Mouse (Mus musculus) macrophage (primary cell): Measurements from ENCODE around the gene Gm17660. TPM values are rescaled to one million over a fixed set of nuclear protein-coding genes. Genes with fewer than 3 reads are reported as not detected.

Source experiments
- H3K27ac ChIP-seq: fragments of 350-480 bp; formaldehyde crosslinking; 2 replicates; pipeline ENCODE4 v1.9.0; 2021
- H3K36me3 ChIP-seq: fragments of 350-480 bp; formaldehyde crosslinking; 2 replicates; pipeline ENCODE4 v1.9.0; 2021; ENCODE audit errors: inconsistent target
- H3K4me3 ChIP-seq: fragments of 350-480 bp; formaldehyde crosslinking; 2 replicates; pipeline ENCODE4 v1.9.0; 2021; ENCODE audit errors: inconsistent target
- H3K79me2 ChIP-seq: fragments of 350-480 bp; formaldehyde crosslinking; 2 replicates; pipeline ENCODE4 v1.9.0; 2021; ENCODE audit errors: inconsistent target
- WGBS: methylation state at CpG from one replicate; pipeline ENCODE4 v1.1.7; 2026; ENCODE audit warnings: inconsistent platforms; ENCODE audit not compliant: missing documents; 5-methylcytosine and 5-hydroxymethylcytosine counted together
- polyA plus RNA-seq: library from polyadenylated mRNA; stranded (reverse); fragments of 250-400 nt; gene quantifications from 3 replicates; pipeline ENCODE4 v1.2.4, GENCODE M21; 2018; ENCODE audit warnings: inconsistent platforms

Gene Gm17660
- polyA plus RNA-seq, 1 experiment from 2014 or later, result not detected

DNA sequence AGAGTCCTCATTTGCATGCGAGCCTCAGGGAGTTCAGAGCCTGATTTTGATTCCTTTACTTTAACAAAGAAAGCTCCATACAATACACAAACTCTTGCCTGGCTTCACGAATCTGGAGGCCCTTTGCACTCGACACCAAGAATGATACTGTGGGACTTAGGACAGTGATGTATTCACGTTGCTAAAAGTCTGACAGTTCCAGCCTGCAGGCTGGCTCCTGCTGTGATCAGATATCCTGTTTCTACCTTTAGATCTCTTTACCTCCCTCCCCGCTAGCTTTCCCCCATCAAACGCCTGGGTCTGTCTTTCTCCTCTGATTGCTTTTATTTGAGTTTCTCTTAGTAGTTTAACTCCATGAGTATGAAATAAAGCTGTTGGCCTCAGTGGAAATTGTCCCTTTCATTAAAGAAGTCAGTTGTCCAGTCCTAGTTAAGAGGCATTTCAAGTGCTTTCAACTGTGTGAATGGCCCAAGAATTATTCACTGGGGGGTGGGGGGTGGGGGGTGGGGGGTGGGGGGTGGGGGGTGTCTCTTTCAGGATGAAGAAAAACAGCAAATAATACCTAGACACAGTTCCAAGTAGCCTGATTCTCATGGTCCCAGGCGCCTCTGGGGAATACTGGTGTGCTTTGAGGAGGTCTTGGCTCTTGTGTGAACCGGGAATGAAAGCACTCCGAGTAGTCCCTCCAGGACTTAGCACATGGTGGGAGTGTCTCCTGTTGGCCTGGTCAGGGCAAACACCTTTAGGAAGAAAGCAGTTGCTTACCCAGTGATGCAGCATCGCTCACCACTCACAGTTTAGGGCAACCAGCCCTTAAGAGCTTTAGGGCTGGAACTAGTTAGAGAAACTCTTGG lies 24.5 kb upstream of the Gm17660 start:
- no peak overlapping the region for H3K27ac ChIP-seq
- no peaks in the 10 kb centered on the region for H3K79me2 ChIP-seq
- WGBS, result 75% methylated on average over 10 of the region's 10 CpGs
- H3K4me3 ChIP-seq, result no peak overlapping the region
- no peaks in the 10 kb centered on the region for H3K36me3 ChIP-seq

DNA sequence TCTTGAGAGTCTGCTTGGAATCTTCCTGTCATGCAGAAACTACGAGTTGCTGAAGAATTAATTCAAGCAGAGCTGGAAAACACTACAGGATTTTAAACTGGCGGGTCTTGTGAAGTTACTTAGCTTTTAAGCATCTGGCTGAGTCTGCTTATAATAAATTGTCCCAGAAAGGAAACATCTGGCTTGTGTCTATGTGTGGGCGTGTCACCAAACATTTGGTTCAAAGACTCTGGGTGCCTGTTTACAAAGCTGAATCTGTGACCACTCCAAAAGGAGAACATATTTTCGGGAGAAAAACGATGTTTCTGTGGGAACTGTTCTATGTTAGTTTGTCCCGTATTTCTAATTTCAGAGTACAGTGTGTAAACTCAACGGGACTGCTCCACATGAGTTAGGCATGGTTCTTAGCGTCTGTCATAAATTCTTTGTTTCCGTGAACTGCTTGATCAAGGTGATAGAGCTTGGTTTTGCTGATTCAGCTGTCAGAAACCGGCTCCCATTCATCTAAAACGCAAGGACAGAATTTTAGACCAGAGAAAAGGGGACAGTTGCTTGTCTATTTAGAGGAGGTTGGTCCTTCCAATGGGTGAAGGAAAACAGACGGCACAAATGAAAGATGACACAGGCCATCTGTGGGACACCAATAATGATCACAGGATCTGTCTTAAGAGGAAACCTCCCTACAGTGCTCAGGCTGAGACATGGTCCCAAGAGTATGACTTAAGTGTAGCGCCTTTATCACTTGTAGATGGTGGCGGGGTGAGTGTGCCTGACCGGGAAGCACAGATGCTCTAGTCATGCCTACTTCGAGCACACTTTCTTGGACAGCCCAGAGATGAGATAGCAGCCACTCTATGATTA lies 18.9 kb upstream of the Gm17660 start:
- Histone ChIP-seq H3K4me3 (no peak overlapping the region), H3K79me2 (no peaks in the 10 kb centered on the region), H3K36me3 (no peaks in the 10 kb centered on the region), H3K27ac (no peak overlapping the region)
- 38% methylated on average over 16 of the region's 16 CpGs for WGBS

DNA sequence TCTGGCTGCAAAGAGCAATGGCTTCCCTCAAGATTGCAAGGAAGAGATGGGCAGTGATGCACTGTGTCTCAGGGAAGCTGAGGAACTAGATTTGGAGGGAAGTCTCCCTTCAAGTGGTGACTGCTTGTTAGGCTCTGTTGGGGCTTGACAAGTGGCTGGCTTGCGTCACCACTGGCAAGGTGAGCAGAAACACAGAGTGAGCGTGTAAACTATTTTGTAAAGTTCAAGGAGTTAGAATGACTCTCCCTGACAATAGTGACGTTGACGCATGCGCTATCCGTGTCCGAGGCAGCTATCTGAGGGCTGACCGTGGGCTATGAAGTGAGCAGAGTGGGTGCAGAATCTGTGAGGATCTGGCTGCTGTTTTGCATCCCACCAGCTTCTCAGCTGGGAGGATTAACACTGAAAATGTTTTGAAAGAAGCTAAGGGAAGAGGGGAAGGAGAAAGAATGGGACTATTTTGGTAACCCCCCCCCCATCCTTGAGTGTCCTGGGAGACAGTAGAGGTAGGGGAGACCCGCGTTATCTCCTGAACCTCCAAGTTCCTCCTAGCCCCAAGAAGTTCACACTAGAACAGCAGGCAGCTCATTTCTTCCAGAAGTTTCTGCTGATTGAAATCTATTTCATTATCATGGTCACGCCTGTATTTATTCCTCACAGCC lies 18.1 kb upstream of the Gm17660 start:
- Histone ChIP-seq H3K79me2 (no peaks in the 10 kb centered on the region), H3K4me3 (no peak overlapping the region), H3K36me3 (no peaks in the 10 kb centered on the region), H3K27ac (no peak overlapping the region)
- 72% methylated on average over 11 of the region's 11 CpGs for WGBS

DNA sequence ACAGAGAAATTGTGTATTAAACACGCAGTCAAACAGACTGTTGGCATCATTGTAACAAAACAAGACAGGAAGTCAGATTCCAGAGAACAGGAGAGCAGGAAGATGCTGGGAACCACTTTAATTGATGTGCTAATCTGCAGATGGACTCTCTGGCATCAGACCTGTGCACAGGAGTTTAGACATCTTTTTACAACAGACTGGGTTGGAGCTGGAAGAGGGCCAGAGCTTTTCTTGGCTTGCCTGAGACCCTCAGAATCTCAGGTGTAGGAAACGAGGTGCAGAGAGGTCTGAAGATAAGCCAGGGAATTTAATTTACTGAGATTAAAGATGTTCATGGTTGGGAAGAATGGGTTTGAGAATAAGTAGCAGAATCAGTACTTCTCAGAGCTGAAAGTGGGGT lies 12.3 kb upstream of the Gm17660 start:
- WGBS, result 78% methylated on average over 2 of the region's 2 CpGs
- Histone ChIP-seq H3K36me3 (no peaks in the 10 kb centered on the region), H3K79me2 (no peaks in the 10 kb centered on the region), H3K4me3 (no peak overlapping the region), H3K27ac (no peak overlapping the region)

DNA sequence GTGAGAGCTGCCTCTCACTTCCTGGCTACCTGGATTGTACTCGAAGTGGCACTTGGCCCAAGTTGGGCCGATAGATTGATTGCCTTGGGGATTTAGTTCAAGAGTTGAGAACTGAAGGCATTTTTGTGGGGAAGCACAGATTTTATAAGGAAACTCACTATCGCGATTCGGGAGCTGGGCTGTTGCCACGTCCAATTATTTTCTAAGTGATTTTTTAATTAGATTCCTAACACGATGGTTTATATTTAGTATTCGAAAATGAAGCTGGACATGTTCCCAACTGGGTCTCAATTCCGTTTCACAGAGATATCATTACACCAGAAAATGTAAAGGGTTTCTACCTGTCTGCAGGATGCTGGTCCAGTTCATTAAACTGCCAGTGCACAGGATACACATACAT lies 8.0 kb upstream of the Gm17660 start:
- Histone ChIP-seq H3K27ac (no peak overlapping the region), H3K79me2 (no peaks in the 10 kb centered on the region), H3K36me3 (no peaks in the 10 kb centered on the region), H3K4me3 (no peak overlapping the region)
- WGBS, result 92% methylated on average over 9 of the region's 9 CpGs

DNA sequence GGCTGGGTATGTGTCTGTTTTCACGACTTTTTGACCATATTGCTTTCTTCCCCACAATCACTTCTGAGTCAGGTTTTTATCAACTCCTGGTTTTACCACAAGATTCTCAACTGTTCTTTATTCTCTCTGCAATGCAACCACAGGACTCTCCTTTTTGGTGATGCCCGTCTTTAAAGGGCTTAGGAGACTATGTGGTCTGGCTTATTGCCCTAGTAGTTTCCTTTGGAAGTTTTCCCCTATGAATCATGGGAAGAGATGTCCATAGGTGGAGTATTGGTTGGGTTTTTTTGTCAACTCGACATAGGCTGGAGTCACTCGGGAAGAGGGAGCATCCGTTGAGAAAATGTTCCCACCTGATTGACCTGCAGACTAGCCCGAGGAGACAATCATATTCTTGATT lies 3.3 kb upstream of the Gm17660 start:
- Histone ChIP-seq H3K4me3 (no peak overlapping the region), H3K36me3 (no peaks in the 10 kb centered on the region), H3K27ac (no peak overlapping the region), H3K79me2 (no peaks in the 10 kb centered on the region)
- WGBS, result 74% methylated on average over 6 of the region's 6 CpGs

DNA sequence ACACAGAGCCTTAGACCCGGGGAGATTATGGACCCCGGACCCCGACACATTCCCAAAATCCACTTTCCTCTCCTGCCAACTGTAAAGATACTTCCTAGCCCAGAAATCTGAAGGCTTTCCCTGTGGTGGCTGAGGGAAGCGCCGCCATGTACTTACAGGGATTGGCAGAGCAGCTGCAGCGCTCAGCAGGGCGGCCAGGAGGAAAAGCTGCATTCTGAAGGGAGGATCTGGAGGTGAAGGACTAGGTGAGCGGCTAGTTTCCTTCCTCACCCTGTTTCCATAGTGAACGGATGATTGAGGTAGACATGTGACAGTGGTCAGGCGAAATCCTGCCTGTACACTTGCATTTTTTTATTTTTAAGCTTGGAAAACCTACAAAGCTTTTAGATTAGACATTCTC lies 1.0 kb downstream of the Gm17660 start:
- 46% methylated on average over 10 of the region's 10 CpGs for WGBS
- H3K79me2 ChIP-seq, result no peaks in the 10 kb centered on the region
- no peak overlapping the region for H3K4me3 ChIP-seq
- H3K36me3 ChIP-seq, result no peaks in the 10 kb centered on the region
- no peak overlapping the region for H3K27ac ChIP-seq

DNA sequence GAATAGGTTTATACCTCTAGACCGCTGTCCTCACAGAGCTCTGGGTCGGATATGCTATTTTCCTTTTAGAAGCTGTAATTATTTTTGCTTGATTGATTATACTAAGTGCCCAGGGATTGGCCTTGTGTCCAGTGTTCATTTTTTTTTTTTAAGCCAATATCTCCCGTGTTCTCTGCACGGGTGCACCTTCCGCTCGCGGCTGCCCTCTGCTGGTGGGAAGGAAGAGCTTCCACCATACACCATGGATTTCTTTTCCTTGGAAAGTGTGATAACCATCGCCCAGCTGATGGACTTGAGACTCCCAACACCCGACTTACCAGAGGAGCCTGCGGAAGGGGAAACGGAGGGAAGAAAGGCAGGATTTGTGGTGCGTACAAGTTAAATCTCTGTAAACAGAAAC lies 3.0 kb downstream of the Gm17660 start:
- Histone ChIP-seq H3K27ac (no peak overlapping the region), H3K36me3 (no peaks in the 10 kb centered on the region), H3K79me2 (no peaks in the 10 kb centered on the region), H3K4me3 (no peak overlapping the region)
- 24% methylated on average over 12 of the region's 12 CpGs for WGBS

DNA sequence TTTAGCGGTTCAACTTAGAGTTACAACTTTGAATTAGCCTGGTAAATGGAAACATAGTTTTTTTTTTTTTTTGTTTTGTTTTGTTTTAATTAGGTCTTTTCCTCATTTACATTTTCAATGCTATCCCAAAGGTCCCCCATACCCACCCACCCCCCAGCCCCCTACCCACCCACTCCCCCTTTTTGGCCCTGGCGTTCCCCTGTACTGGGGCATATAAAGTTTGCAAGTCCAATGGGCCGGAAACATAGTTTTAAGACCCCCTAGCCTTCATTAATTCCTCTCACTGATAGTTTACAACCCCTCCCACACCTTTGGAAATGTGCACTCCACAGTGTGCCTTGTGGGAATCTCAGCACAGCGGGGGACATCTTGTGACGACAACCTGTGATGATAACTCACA lies 3.8 kb downstream of the Gm17660 start:
- H3K79me2 ChIP-seq, result no peaks in the 10 kb centered on the region
- 75% methylated on average over 4 of the region's 5 CpGs for WGBS
- H3K36me3 ChIP-seq, result no peaks in the 10 kb centered on the region
- H3K4me3 ChIP-seq, result no peak overlapping the region
- H3K27ac ChIP-seq, result no peak overlapping the region

DNA sequence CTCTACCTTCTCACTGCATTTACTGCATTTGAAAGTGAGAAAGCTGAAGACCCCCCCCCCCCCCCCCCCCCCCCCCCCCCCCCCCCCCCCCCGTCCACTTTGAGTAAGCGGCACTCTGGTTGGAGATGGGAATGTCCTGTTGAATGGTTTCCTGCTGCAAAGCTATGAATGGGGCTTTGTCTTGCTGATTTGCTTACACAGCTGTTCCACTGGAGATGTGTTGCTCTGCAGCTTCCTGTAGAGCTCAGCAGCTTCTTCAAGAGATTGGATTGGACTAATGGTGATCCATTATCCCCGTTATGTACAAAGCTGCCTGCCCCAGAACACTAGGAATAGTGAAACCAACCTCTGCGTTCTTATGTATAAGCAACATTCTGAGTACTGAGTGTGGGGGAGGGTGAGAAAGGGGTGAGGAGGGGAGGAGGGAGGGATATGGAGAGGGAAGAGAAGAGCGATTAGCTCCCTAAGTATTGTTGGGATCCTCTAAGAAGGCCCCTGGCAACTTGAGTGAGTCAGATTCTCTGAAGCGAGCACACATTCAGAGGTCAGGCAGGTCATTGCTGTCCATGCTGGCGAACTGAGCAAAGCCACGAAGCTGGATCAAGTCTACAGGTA lies 5.0 kb downstream of the Gm17660 start:
- H3K36me3 ChIP-seq, result no peaks in the 10 kb centered on the region
- no peak overlapping the region for H3K27ac ChIP-seq
- no peak overlapping the region for H3K4me3 ChIP-seq
- H3K79me2 ChIP-seq, result no peaks in the 10 kb centered on the region
- WGBS, result 76% methylated on average over 6 of the region's 8 CpGs

DNA sequence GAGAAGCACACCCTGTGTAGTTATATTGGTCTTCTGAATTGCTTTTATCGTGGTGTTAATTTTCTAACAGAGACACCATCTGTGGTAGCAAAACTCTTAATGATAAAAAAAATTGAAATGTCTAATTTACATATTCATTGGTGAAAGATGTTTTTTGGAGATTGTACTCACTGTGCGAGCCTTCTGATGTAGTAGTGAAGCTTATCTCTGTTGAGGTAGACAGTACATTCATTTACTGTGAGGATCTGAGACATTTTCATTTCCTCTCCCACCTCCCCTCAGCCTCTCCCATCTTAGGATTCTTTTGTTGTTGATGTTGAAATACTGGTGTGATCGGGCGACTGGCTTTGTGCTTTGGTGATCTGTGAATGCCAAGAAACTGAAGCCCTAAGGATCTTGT lies 6.4 kb downstream of the Gm17660 start:
- no peaks in the 10 kb centered on the region for H3K79me2 ChIP-seq
- WGBS, result 82% methylated on average over 4 of the region's 4 CpGs
- H3K27ac ChIP-seq, result no peak overlapping the region
- H3K4me3 ChIP-seq, result no peak overlapping the region
- no peaks in the 10 kb centered on the region for H3K36me3 ChIP-seq

DNA sequence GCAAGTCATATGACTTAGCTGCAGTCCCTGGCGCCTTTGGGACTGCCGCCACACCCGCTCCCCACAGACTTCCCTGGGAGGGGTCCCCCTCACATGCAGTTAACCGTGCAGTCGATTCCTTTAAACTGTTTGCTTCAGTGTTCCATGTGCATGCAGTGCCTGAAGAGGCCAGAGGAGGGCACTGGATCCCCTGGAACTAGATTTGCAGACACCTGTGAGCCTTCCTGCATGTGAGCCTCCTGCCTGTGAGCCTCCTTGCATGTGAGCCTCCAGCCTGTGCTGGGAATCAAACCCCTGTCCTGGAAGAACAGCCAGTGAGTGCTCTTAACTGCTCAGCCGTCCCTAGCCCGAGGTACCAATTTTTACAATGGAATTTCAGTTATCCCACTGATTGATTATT lies 8.7 kb downstream of the Gm17660 start:
- Histone ChIP-seq H3K4me3 (no peak overlapping the region), H3K36me3 (peaks cover 14% of the 10 kb centered on the region; the same call in 1 of the 2 replicates), H3K79me2 (no peaks in the 10 kb centered on the region), H3K27ac (no peak overlapping the region)
- 96% methylated on average over 4 of the region's 7 CpGs for WGBS

DNA sequence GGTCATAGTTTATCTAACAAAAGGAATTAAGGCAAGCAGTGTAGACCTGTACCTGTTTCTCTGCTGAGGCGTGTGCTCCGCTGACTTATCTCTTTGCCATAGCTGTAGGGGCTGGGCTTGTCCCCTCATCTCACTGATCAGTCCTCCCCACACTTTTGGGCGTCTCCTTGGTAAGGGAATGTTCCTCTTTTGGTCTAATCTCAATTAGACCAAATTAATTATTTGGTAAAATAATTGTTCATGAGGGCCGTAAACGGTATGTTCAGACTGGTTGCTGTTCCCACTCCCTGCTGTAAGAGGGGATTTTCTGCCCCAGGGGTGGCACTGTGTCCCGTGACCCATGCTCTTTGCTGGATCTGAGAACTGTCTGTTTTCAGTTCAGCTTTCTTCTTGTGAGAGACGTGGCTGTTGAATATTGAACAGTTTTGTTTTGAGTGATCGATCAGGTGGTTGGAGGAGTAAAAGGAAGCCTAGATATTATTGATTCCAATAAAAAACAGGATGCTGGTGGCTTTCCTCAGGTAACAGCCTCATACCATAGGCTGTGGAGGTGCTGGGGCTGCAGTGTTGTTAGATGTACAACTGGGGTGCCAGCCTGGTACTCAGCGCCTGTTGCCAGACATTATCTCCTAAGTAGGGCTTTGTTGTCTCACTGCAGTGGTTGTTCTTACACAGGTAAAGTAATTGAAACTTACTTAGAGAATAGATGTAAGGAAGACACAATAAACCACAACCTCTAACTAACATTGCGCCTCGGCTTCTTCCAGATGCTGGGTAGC lies 14.4 kb downstream of the Gm17660 start:
- peaks cover 65% of the 10 kb centered on the region for H3K36me3 ChIP-seq

More for the DNA sequence above, 14.4 kb downstream of the Gm17660 start:
- H3K79me2 ChIP-seq, result no peaks in the 10 kb centered on the region
- no peak overlapping the region for H3K4me3 ChIP-seq
- 94% methylated on average over 11 of the region's 11 CpGs for WGBS
- H3K27ac ChIP-seq, result no peak overlapping the region
